Mouse (Mus musculus) forebrain, postnatal 0 days (tissue): ENCODE measurements around the gene Slc8a1. TPM values are rescaled to one million over a fixed set of nuclear protein-coding genes. Genes with fewer than 3 reads are reported as not detected.

ENCODE experiments used
- ATAC-seq: fragments of 200-750 bp; cut with Nextera tagmentation; 2 replicates; pipeline ENCODE4 v1.8.0; 2017; ENCODE audit warnings: mild to moderate bottlenecking, moderate library complexity
- DNase-seq: peaks from one replicate; pipeline ENCODE4 v3.0.0-alpha.2; 2015
- H3K27ac ChIP-seq: fragments of 300-500 bp; sonication (generic); 2 replicates; pipeline ENCODE4 v1.5.1; 2014; ENCODE audit warnings: low read depth, mild to moderate bottlenecking, antibody characterized with exemption, low read length, moderate library complexity, mixed read lengths
- H3K27me3 ChIP-seq: fragments of 300-500 bp; sonication (generic); 2 replicates; pipeline ENCODE4 v1.6.1; 2014; ENCODE audit warnings: mild to moderate bottlenecking, low read length, mixed read lengths; ENCODE audit not compliant: insufficient read depth
- H3K36me3 ChIP-seq: fragments of 300-500 bp; sonication (generic); 2 replicates; pipeline ENCODE4 v1.6.1; 2014; ENCODE audit warnings: mild to moderate bottlenecking, moderate library complexity; ENCODE audit not compliant: insufficient read depth
- H3K4me1 ChIP-seq: fragments of 300-500 bp; sonication (generic); 2 replicates; pipeline ENCODE4 v1.6.1; 2014; ENCODE audit warnings: antibody characterized with exemption; ENCODE audit not compliant: insufficient read depth
- H3K4me2 ChIP-seq: fragments of 300-500 bp; sonication (generic); 2 replicates; pipeline ENCODE4 v1.6.1; 2014; ENCODE audit warnings: low read depth, mild to moderate bottlenecking, moderate library complexity
- H3K4me3 ChIP-seq: fragments of 300-500 bp; sonication (generic); 2 replicates; pipeline ENCODE4 v1.5.1; 2014; ENCODE audit warnings: low read depth, low read length, mixed read lengths
- H3K9ac ChIP-seq: fragments of 300-500 bp; sonication (generic); 2 replicates; pipeline ENCODE4 v1.6.1; 2014; ENCODE audit warnings: mild to moderate bottlenecking
- H3K9me3 ChIP-seq: fragments of 300-500 bp; sonication (generic); 2 replicates; pipeline ENCODE4 v1.6.1; 2016; ENCODE audit warnings: low read length
- CTCF ChIP-seq: sonication (generic); IDR thresholded peaks from 2 replicates; pipeline ENCODE4 v1.5.1; 2016; ENCODE audit warnings: antibody characterized with exemption, control low read depth, low read depth
- WGBS: fragments of 180-500 bp; shearing (Covaris S2); extraction: QIAGEN DNeasy Blood & Tissue Kit; methylation state at CpG from one replicate; pipeline ENCODE4 v1.1.7; 2014; 5-methylcytosine and 5-hydroxymethylcytosine counted together
- polyA plus RNA-seq: library from polyadenylated mRNA; unstranded; fragments of >200 nt; fragmentation: Nextera tagmentation; extraction: Ambion mirVana; gene quantifications from 2 replicates; pipeline ENCODE4 v1.2.1, GENCODE M21; 2015
- total RNA-seq: library from RNA; depleted of rRNA; stranded (reverse); fragments of >200 nt; gene quantifications from 2 replicates; pipeline ENCODE4 v1.2.3, GENCODE M21; 2014

Gene Slc8a1
- total and polyA plus RNA-seq, 2 experiments from 2014 or later: 16.9 to 143 TPM

DNA sequence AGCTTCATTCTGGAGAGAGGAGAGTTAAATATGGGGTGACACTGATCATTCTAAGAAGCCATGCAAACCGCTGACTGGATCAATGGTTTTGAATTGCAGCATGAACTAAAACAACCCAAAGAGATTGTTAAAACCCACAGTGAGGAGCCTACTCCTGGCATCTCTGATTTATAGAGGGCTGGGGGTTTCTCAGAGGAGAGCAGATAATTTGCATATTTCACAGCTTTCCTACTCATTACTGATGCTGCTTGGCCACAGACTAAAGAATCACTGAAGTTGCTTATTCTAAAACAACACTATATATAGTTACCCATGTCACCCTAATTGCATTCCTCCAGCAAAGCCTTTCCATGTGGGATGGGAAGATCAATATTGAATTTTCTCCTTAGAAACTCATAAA, 361.0 kb downstream of the Slc8a1 start:
- ATAC-seq: peak; percentile 36; the same call in 1 of the 2 replicates
- Histone ChIP-seq H3K4me1 (no peaks in the 10 kb centered on the region), H3K27ac (no peak overlapping the region)

DNA sequence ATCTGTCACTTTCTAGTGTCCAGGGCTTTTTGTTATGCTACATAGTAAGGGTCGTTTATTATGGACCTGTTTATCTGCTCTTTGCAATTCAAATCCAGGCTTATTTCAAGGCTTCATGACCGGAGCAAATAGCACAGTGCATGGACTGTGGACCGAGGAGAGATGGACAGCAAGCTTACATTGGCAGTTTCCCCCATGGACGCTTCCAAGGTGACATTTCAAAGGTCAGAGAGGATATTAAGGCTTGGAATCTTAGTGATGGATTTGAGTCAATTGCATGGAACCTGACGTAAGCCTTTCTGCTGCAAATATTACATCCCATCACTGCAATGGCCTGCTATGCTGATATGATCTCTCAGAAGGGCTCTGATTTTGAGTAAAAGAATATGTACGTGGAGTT, 362.3 kb downstream of the Slc8a1 start:
- 89% methylated on average over 6 of the region's 6 CpGs for WGBS
- no peaks in the 10 kb centered on the region for H3K27me3 ChIP-seq
- no peak overlapping the region for H3K9ac ChIP-seq
- no peak overlapping the region for H3K27ac ChIP-seq
- ATAC-seq (no peak), DNase-seq (no peak)
- H3K4me3 ChIP-seq: no peak overlapping the region
- H3K4me2 ChIP-seq: no peak overlapping the region
- H3K4me1 ChIP-seq: no peaks in the 10 kb centered on the region
- no peaks in the 10 kb centered on the region for H3K36me3 ChIP-seq
- no peaks in the 10 kb centered on the region for H3K9me3 ChIP-seq
- TF ChIP-seq CTCF: no peak

More for the DNA sequence above, 361.0 kb downstream of the Slc8a1 start:
- WGBS: 18% methylated on average over 1 of the region's 1 CpGs
- no peak overlapping the region for H3K4me2 ChIP-seq
- TF ChIP-seq CTCF: no peak
- DNase-seq: no peak
- H3K27me3 ChIP-seq: no peaks in the 10 kb centered on the region
- no peaks in the 10 kb centered on the region for H3K36me3 ChIP-seq
- no peak overlapping the region for H3K4me3 ChIP-seq
- H3K9ac ChIP-seq: no peak overlapping the region
- H3K9me3 ChIP-seq: no peaks in the 10 kb centered on the region

DNA sequence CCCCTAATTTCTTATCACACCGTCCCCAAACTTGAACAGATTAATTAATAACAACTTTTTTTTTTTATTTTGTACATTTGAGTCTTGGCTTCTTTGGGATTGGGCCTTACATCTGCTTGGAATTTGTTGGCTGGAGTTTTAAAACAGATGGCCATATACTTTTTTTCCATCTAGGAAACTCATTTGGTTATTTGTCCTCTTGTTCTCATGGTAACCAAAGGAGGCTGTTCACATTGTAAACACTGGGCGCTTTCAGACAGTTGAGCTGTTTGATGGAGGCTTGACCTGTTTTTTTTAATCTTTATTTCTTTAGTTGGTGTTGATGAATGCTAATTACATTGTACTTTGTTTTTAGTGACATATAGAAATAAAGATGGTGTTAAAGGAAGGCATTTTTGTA, 369.1 kb downstream of the Slc8a1 start:
- Histone ChIP-seq H3K4me2 (no peak overlapping the region), H3K9ac (no peak overlapping the region), H3K27me3 (no peaks in the 10 kb centered on the region), H3K27ac (no peak overlapping the region), H3K9me3 (no peaks in the 10 kb centered on the region), H3K4me3 (no peak overlapping the region), H3K36me3 (no peaks in the 10 kb centered on the region), H3K4me1 (no peaks in the 10 kb centered on the region)
- WGBS: 42% methylated on average over 2 of the region's 2 CpGs
- no peak for ATAC-seq
- DNase-seq: peak; percentile 25
- no peak for TF ChIP-seq CTCF

DNA sequence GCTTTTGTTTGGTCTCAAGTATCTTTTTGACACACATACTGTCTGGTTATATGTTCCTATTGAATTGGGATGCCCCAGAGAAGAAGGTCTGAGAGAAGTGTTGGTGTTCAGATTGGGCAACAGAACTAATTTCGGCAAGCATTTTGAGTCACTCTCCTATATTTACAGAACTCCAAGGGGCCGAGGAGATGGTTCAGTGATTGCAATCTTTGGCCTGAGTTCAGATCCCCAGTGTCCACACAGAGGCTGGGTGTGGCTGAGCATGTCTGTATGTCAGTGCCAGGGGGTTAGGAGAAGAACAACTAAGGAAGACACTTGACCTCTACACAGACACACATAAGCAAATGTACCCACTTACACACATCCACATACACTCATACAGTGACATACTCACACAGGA, 369.7 kb downstream of the Slc8a1 start:
- 74% methylated on average over 2 of the region's 2 CpGs for WGBS
- Histone ChIP-seq H3K4me3 (no peak overlapping the region), H3K4me1 (no peaks in the 10 kb centered on the region), H3K27ac (no peak overlapping the region), H3K27me3 (no peaks in the 10 kb centered on the region), H3K36me3 (no peaks in the 10 kb centered on the region), H3K9me3 (no peaks in the 10 kb centered on the region), H3K9ac (no peak overlapping the region), H3K4me2 (no peak overlapping the region)
- TF ChIP-seq CTCF: no peak
- DNase-seq (no peak), ATAC-seq (no peak)

- WGBS: 65% methylated on average over 2 of the region's 2 CpGs
- peak; percentile 28 for DNase-seq
- Histone ChIP-seq H3K9ac (no peak overlapping the region), H3K36me3 (no peaks in the 10 kb centered on the region), H3K4me1 (no peaks in the 10 kb centered on the region), H3K9me3 (no peaks in the 10 kb centered on the region), H3K27ac (no peak overlapping the region), H3K4me2 (no peak overlapping the region), H3K27me3 (no peaks in the 10 kb centered on the region), H3K4me3 (no peak overlapping the region)
- TF ChIP-seq CTCF: no peak
- peak; percentile 58; the same call in 1 of the 2 replicates for ATAC-seq
Observed at GRCm38 (mm10) chr17:81363368-81363767, 374.8 kb downstream of the Slc8a1 start.

DNA sequence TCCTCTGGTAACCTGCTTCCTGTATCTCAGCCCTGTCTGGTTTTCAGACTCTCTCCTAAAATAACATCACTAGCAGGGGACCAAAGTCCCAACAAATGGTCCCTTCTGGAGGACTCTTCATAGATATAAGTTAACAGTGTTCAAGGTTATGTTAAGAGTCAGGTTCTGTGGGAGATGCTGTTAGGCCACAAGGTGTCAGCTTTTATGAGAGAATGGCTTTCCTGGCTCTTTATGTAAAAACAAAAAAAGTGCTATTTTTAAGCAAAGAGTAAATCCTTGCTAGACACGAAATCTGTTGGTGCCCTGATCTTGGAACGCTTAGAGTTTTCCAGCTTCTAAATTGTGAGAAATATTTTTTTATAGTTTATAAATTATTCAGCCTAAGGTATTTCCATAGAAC, 377.6 kb downstream of the Slc8a1 start:
- H3K9ac ChIP-seq: no peak overlapping the region
- TF ChIP-seq CTCF: peak; percentile 31; the same call in 1 of the 2 replicates
- no peak overlapping the region for H3K4me2 ChIP-seq
- no peaks in the 10 kb centered on the region for H3K36me3 ChIP-seq
- H3K9me3 ChIP-seq: no peaks in the 10 kb centered on the region
- no peaks in the 10 kb centered on the region for H3K27me3 ChIP-seq
- WGBS: 36% methylated on average over 2 of the region's 2 CpGs
- ATAC-seq: peak; percentile 18
- H3K4me3 ChIP-seq: no peak overlapping the region
- DNase-seq: peak; percentile 42
- H3K27ac ChIP-seq: 0 out of 2 replicates have a peak overlapping the region, but pooled peaks have one; percentile 1
- H3K4me1 ChIP-seq: no peaks in the 10 kb centered on the region

GRCm38 (mm10) chr17:81360032-81360431, 378.1 kb downstream of the Slc8a1 start:
- ATAC-seq (no peak), DNase-seq (no peak)
- no peaks in the 10 kb centered on the region for H3K4me1 ChIP-seq
- no peak overlapping the region for H3K4me3 ChIP-seq
- H3K36me3 ChIP-seq: no peaks in the 10 kb centered on the region
- TF ChIP-seq CTCF: no peak
- H3K9me3 ChIP-seq: 0 out of 2 replicates have a peak, but pooled peaks cover 4% of the 10 kb centered on the region
- no peak overlapping the region for H3K9ac ChIP-seq
- H3K27me3 ChIP-seq: no peaks in the 10 kb centered on the region
- 0 out of 2 replicates have a peak overlapping the region, but pooled peaks have one; percentile 1 for H3K27ac ChIP-seq
- H3K4me2 ChIP-seq: no peak overlapping the region
- WGBS: 72% methylated on average over 4 of the region's 4 CpGs
